Mouse (Mus musculus): Measurements from ENCODE around the gene Tpbgl. TPM values are rescaled to one million over a fixed set of nuclear protein-coding genes. Genes with fewer than 3 reads are reported as not detected.

Tpbgl gene
- polyA plus RNA-seq, 1 experiment from 2014 or later, result 0.20 TPM

- Histone ChIP-seq H3K27ac (ENCODE audit: low read depth, low read length) (no peak overlapping the region), H3K4me2 (ENCODE audit: low read depth, low read length, severe bottlenecking) (no peak overlapping the region), H3K4me3 (ENCODE audit: low read depth, low read length) (no peak overlapping the region), H3K9ac (ENCODE audit: low read length) (no peak overlapping the region), H3K27me3 (ENCODE audit: control insufficient read depth, insufficient read depth, low read length) (no peaks in the 10 kb centered on the region), H3K9me3 (ENCODE audit: control insufficient read depth, low read length) (no peaks in the 10 kb centered on the region), H3K36me3 (ENCODE audit: control insufficient read depth, insufficient read depth, low read length) (no peaks in the 10 kb centered on the region), H3K4me1 (replicated peaks; ENCODE audit: control insufficient read depth, insufficient read depth, low read length) (no peaks in the 10 kb centered on the region)
- DNase-seq (ENCODE audit: low spot score) (no peak), ATAC-seq (replicated peaks; ENCODE audit: low FRiP score) (no peak)
- 56% methylated on average over 4 of the region's 4 CpGs for WGBS
Measured at GRCm38 (mm10) chr7:99649585-99649984, 22.7 kb upstream of the Tpbgl start.

- WGBS, result 6% methylated on average over 6 of the region's 6 CpGs
- no peak for ATAC-seq (replicated peaks; ENCODE audit: low FRiP score)
- no peaks in the 10 kb centered on the region for H3K4me1 ChIP-seq (replicated peaks; ENCODE audit: control insufficient read depth, insufficient read depth, low read length)
- no peak overlapping the region for H3K4me2 ChIP-seq (ENCODE audit: low read depth, low read length, severe bottlenecking)
- no peak overlapping the region for H3K4me3 ChIP-seq (ENCODE audit: low read depth, low read length)
- H3K27ac ChIP-seq (ENCODE audit: low read depth, low read length), result no peak overlapping the region
- H3K9me3 ChIP-seq (ENCODE audit: control insufficient read depth, low read length), result no peaks in the 10 kb centered on the region
- no peaks in the 10 kb centered on the region for H3K27me3 ChIP-seq (ENCODE audit: control insufficient read depth, insufficient read depth, low read length)
- no peak overlapping the region for H3K9ac ChIP-seq (ENCODE audit: low read length)
- DNase-seq (ENCODE audit: low spot score), result peak; percentile 69
- no peaks in the 10 kb centered on the region for H3K36me3 ChIP-seq (ENCODE audit: control insufficient read depth, insufficient read depth, low read length)
Measured at GRCm38 (mm10) chr7:99648623-99649022, 21.7 kb upstream of the Tpbgl start.

GRCm38 (mm10) chr7:99644701-99645100 lies 17.8 kb upstream of the Tpbgl start:
- WGBS, result 80% methylated on average over 7 of the region's 7 CpGs
- no peak overlapping the region for H3K9ac ChIP-seq (ENCODE audit: low read length)
- H3K4me2 ChIP-seq (ENCODE audit: low read depth, low read length, severe bottlenecking), result no peak overlapping the region
- no peaks in the 10 kb centered on the region for H3K36me3 ChIP-seq (ENCODE audit: control insufficient read depth, insufficient read depth, low read length)
- DNase-seq (ENCODE audit: low spot score), result no peak
- ATAC-seq (replicated peaks; ENCODE audit: low FRiP score), result no peak
- no peaks in the 10 kb centered on the region for H3K27me3 ChIP-seq (ENCODE audit: control insufficient read depth, insufficient read depth, low read length)
- no peak overlapping the region for H3K27ac ChIP-seq (ENCODE audit: low read depth, low read length)
- H3K4me3 ChIP-seq (ENCODE audit: low read depth, low read length), result no peak overlapping the region
- no peaks in the 10 kb centered on the region for H3K9me3 ChIP-seq (ENCODE audit: control insufficient read depth, low read length)
- H3K4me1 ChIP-seq (replicated peaks; ENCODE audit: control insufficient read depth, insufficient read depth, low read length), result no peaks in the 10 kb centered on the region

- no peaks in the 10 kb centered on the region for H3K27me3 ChIP-seq (ENCODE audit: control insufficient read depth, insufficient read depth, low read length)
- no peaks in the 10 kb centered on the region for H3K36me3 ChIP-seq (ENCODE audit: control insufficient read depth, insufficient read depth, low read length)
- no peak overlapping the region for H3K9ac ChIP-seq (ENCODE audit: low read length)
- WGBS, result 45% methylated on average over 3 of the region's 3 CpGs
- H3K27ac ChIP-seq (ENCODE audit: low read depth, low read length), result no peak overlapping the region
- no peak overlapping the region for H3K4me3 ChIP-seq (ENCODE audit: low read depth, low read length)
- ATAC-seq (replicated peaks; ENCODE audit: low FRiP score) (no peak), DNase-seq (ENCODE audit: low spot score) (no peak)
- H3K9me3 ChIP-seq (ENCODE audit: control insufficient read depth, low read length), result no peaks in the 10 kb centered on the region
- H3K4me1 ChIP-seq (replicated peaks; ENCODE audit: control insufficient read depth, insufficient read depth, low read length), result no peaks in the 10 kb centered on the region
- no peak overlapping the region for H3K4me2 ChIP-seq (ENCODE audit: low read depth, low read length, severe bottlenecking)
Measured at GRCm38 (mm10) chr7:99642078-99642477, 15.2 kb upstream of the Tpbgl start.

GRCm38 (mm10) chr7:99641245-99641644 lies 14.3 kb upstream of the Tpbgl start:
- H3K4me3 ChIP-seq (ENCODE audit: low read depth, low read length), result no peak overlapping the region
- H3K4me2 ChIP-seq (ENCODE audit: low read depth, low read length, severe bottlenecking), result no peak overlapping the region
- DNase-seq (ENCODE audit: low spot score) (no peak), ATAC-seq (replicated peaks; ENCODE audit: low FRiP score) (no peak)
- H3K9me3 ChIP-seq (ENCODE audit: control insufficient read depth, low read length), result no peaks in the 10 kb centered on the region
- H3K4me1 ChIP-seq (replicated peaks; ENCODE audit: control insufficient read depth, insufficient read depth, low read length), result no peaks in the 10 kb centered on the region
- no peaks in the 10 kb centered on the region for H3K36me3 ChIP-seq (ENCODE audit: control insufficient read depth, insufficient read depth, low read length)
- 51% methylated on average over 4 of the region's 4 CpGs for WGBS
- H3K9ac ChIP-seq (ENCODE audit: low read length), result no peak overlapping the region
- H3K27ac ChIP-seq (ENCODE audit: low read depth, low read length), result no peak overlapping the region
- no peaks in the 10 kb centered on the region for H3K27me3 ChIP-seq (ENCODE audit: control insufficient read depth, insufficient read depth, low read length)

GRCm38 (mm10) chr7:99633966-99634665 lies 7.2 kb upstream of the Tpbgl start:
- Histone ChIP-seq H3K9me3 (ENCODE audit: control insufficient read depth, low read length) (no peaks in the 10 kb centered on the region), H3K27me3 (ENCODE audit: control insufficient read depth, insufficient read depth, low read length) (no peaks in the 10 kb centered on the region), H3K9ac (ENCODE audit: low read length) (no peak overlapping the region), H3K27ac (ENCODE audit: low read depth, low read length) (no peak overlapping the region), H3K36me3 (ENCODE audit: control insufficient read depth, insufficient read depth, low read length) (no peaks in the 10 kb centered on the region), H3K4me1 (replicated peaks; ENCODE audit: control insufficient read depth, insufficient read depth, low read length) (no peaks in the 10 kb centered on the region), H3K4me3 (ENCODE audit: low read depth, low read length) (no peak overlapping the region), H3K4me2 (ENCODE audit: low read depth, low read length, severe bottlenecking) (no peak overlapping the region)
- WGBS, result 79% methylated on average over 8 of the region's 8 CpGs
- ATAC-seq (replicated peaks; ENCODE audit: low FRiP score) (no peak), DNase-seq (ENCODE audit: low spot score) (no peak)

GRCm38 (mm10) chr7:99632286-99632685 lies 5.4 kb upstream of the Tpbgl start:
- H3K27me3 ChIP-seq (ENCODE audit: control insufficient read depth, insufficient read depth, low read length), result peaks cover 13% of the 10 kb centered on the region
- ATAC-seq (replicated peaks; ENCODE audit: low FRiP score), result no peak

GRCm38 (mm10) chr7:99627366-99627765 lies 463 bp upstream of the Tpbgl start:
- peak; percentile 52 for DNase-seq (ENCODE audit: low spot score)
- H3K9ac ChIP-seq (ENCODE audit: low read length), result no peak overlapping the region
- no peaks in the 10 kb centered on the region for H3K9me3 ChIP-seq (ENCODE audit: control insufficient read depth, low read length)
- H3K4me2 ChIP-seq (ENCODE audit: low read depth, low read length, severe bottlenecking), result no peak overlapping the region
- H3K4me3 ChIP-seq (ENCODE audit: low read depth, low read length), result no peak overlapping the region
- 6% methylated on average over 7 of the region's 7 CpGs for WGBS
- no peak for ATAC-seq (replicated peaks; ENCODE audit: low FRiP score)
- H3K27me3 ChIP-seq (ENCODE audit: control insufficient read depth, insufficient read depth, low read length), result peaks cover 48% of the 10 kb centered on the region
- no peaks in the 10 kb centered on the region for H3K36me3 ChIP-seq (ENCODE audit: control insufficient read depth, insufficient read depth, low read length)
- H3K4me1 ChIP-seq (replicated peaks; ENCODE audit: control insufficient read depth, insufficient read depth, low read length), result peaks cover 11% of the 10 kb centered on the region
- no peak overlapping the region for H3K27ac ChIP-seq (ENCODE audit: low read depth, low read length)

More at GRCm38 (mm10) chr7:99632286-99632685, 5.4 kb upstream of the Tpbgl start:
- H3K4me2 ChIP-seq (ENCODE audit: low read depth, low read length, severe bottlenecking), result no peak overlapping the region
- H3K9me3 ChIP-seq (ENCODE audit: control insufficient read depth, low read length), result no peaks in the 10 kb centered on the region
- 16% methylated on average over 6 of the region's 6 CpGs for WGBS
- H3K27ac ChIP-seq (ENCODE audit: low read depth, low read length), result no peak overlapping the region
- H3K36me3 ChIP-seq (ENCODE audit: control insufficient read depth, insufficient read depth, low read length), result no peaks in the 10 kb centered on the region
- DNase-seq (ENCODE audit: low spot score), result peak; percentile 49
- no peak overlapping the region for H3K4me3 ChIP-seq (ENCODE audit: low read depth, low read length)
- H3K9ac ChIP-seq (ENCODE audit: low read length), result no peak overlapping the region
- H3K4me1 ChIP-seq (replicated peaks; ENCODE audit: control insufficient read depth, insufficient read depth, low read length), result no peaks in the 10 kb centered on the region

- H3K27ac ChIP-seq (ENCODE audit: low read depth, low read length), result no peak overlapping the region
- DNase-seq (ENCODE audit: low spot score), result peak; percentile 94
- WGBS, result under 1% methylated on average over 81 of the region's 81 CpGs
- H3K27me3 ChIP-seq (ENCODE audit: control insufficient read depth, insufficient read depth, low read length), result peaks cover 48% of the 10 kb centered on the region
- H3K4me2 ChIP-seq (ENCODE audit: low read depth, low read length, severe bottlenecking), result peak overlapping the region; percentile 86
- H3K9ac ChIP-seq (ENCODE audit: low read length), result peak overlapping the region; percentile 53
- H3K4me1 ChIP-seq (replicated peaks; ENCODE audit: control insufficient read depth, insufficient read depth, low read length), result peaks cover 11% of the 10 kb centered on the region
- peak overlapping the region; percentile 39 for H3K4me3 ChIP-seq (ENCODE audit: low read depth, low read length)
- no peaks in the 10 kb centered on the region for H3K36me3 ChIP-seq (ENCODE audit: control insufficient read depth, insufficient read depth, low read length)
- no peaks in the 10 kb centered on the region for H3K9me3 ChIP-seq (ENCODE audit: control insufficient read depth, low read length)
- peak; percentile 90 for ATAC-seq (replicated peaks; ENCODE audit: low FRiP score)
Measured at GRCm38 (mm10) chr7:99625722-99626375, 1.1 kb downstream of the Tpbgl start.

Data from forebrain, embryonic 11.5 days (tissue).